Mouse (Mus musculus): ENCODE results near the gene Eci2. TPM values are rescaled to one million over a fixed set of nuclear protein-coding genes. Genes with fewer than 3 reads are reported as not detected.
"Not testable (repeated sequence)": the region's sequence is repeated elsewhere in the genome, so short reads cannot be mapped to it uniquely, and the experiment has no call there.

The Eci2 gene
- total RNA-seq, 2 experiments from 2014 or later = 89.0 to 91.1 TPM

DNA sequence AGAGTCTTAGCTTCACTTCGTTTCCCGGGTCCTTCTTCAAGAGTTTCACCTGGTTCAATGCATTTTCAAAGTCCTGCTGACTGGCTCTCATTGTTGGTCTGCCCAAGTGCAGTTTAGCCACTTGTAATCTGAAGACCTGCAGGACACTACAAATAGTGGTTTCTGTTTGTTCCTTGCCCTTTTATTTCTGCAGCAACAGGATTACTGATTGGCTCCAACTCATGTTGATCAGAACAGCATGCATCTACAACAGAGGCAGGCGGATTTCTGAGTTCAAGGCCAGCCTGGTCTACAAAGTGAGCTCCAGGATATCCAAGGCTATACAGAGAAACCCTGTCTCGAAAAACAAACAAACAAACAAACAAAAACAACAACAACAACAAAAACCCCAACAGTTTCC is 33.8 kb downstream of the Eci2 start:
- no peak for DNase-seq

DNA sequence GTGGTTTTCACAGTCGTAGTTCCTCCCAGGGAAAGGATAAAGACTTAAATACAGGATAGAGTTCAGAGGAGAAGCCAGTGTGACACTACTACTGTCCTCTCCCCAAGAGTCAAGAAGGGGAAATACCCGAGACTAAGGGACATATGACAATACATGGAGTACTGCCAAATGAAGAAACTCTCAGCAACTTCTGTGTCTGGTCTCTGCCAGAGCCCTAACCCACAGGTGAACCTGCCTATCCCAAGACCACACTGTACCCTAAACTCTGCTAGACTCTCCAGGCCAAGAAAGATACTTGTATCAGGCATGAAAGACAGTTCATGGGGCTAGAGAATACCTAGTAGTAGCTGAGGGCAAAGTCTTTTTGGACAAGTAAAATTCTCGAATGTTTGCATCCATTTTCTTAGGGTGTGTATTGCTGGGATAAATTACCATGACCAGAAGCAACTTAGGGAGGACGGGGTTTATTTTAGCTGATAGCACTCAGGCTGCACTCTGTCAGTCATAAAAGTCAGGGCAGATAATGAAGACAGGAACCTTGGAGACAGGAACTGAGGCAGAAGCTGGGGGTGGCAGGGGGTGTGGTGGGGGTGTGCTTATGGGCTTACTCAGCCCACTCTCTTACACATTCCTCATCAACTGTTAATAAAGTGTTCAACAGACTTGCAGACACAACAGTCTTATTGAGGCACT is 35.2 kb downstream of the Eci2 start:
- no peak for DNase-seq

GRCm38 (mm10) chr13:34983479-34983878 is 43.4 kb downstream of the Eci2 start:
- not testable (repeated sequence) for DNase-seq

DNA sequence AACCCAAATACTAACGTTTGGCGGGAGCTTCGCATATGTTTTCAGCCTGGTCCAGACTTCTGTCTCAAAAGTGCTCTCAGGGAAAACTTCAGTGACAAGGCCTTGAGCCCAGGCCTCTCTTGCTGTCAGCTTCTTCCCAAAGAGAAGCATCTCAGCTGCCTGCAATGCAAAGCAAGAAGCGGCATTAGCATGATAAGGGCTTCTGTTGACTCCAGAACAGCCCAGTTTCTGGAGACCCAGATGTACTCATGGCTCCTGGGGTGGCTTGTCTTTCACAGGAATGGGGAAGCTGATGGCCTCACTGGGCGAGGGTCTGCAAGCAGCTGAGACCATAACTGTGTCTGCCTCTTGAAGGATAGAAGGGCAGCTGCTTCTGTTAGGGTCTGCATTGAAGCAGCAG is 48.3 kb downstream of the Eci2 start:
- DNase-seq = not testable (repeated sequence)

DNA sequence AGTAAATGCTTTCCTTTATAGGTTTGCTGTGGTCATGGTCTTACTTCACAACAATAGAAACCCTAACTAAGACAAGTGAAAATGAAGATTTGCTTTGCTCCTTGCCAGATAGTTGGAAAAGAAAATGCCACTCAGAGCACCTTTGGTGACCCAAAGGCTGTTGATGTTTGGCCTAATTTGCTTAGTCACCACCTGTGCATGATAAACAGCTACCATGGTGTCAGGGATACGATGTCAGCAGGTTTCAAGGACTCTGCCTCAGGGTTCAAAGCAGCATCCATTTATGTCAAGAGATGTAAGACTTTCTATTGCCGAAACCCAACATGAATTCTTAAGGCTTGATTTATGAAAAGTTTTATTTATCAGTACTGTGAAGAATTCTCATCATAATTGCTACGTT is 49.5 kb downstream of the Eci2 start:
- no peak for DNase-seq

- DNase-seq = no peak
These were observed 50.8 kb downstream of the Eci2 start for GRCm38 (mm10) chr13:34976116-34976515.

DNA sequence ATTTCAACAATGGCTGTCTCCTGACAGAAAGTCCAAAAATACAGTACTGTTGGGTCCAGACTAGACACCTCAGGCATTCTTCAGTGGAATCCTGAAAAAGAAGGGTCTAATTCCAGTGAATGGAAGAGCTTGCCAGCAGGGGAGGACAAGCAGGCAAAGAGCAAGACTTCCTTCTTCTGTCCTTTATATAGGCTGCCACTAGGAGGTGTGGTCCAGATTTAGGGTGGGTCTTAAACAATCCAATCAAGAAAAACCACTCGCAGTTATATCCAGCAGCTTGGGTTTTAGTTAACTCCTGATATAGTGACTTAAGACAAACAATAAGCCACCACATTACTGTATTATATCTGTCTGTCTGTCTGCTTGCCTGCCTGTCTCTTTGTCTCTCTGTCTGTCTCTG is 53.1 kb downstream of the Eci2 start:
- DNase-seq = no peak

- DNase-seq = no peak
These were observed 53.7 kb downstream of the Eci2 start for GRCm38 (mm10) chr13:34973149-34973548.

- not testable (repeated sequence) for DNase-seq
These were observed 54.4 kb downstream of the Eci2 start for GRCm38 (mm10) chr13:34972456-34972855.

DNA sequence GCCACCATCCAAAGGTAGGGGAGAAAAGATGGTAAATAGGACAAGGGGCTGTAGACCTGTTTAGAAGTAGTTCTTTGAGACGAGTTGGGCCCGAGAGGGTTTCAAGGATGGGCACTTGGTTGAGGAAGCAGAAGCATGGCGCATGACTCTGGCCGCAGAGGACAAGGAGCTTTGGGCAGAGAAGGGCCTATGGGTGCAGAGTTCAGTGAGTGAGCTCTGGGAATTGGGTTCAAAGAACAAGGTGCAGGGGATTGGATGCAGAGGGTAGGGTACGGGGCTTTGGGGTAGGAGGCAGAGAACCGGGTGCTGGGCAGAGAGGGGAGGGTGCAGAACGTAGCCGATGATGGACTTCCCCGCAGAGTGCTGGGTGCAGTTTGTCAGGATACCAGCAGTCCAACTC is 61.2 kb downstream of the Eci2 start:
- not testable (repeated sequence) for DNase-seq

DNA sequence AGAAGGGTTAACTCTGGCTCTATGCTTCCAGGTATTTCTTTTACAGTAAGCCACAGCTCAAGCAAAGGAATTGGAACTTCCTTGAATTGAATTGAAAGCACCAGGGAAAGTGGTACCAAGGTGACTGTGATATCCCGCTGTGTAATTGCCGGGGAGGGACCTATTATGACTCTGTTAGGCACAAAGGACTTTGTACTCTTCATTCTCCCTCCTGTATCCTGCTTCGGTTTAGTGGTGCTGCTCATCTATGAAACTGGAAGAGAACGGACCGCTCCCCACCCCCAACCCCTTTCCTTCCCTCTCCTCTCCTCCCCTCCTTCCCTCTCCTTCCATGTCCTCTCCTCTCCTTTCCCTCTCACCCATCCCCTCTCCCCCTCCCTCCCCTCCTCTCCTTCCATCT is 62.0 kb downstream of the Eci2 start:
- no peak for DNase-seq

DNA sequence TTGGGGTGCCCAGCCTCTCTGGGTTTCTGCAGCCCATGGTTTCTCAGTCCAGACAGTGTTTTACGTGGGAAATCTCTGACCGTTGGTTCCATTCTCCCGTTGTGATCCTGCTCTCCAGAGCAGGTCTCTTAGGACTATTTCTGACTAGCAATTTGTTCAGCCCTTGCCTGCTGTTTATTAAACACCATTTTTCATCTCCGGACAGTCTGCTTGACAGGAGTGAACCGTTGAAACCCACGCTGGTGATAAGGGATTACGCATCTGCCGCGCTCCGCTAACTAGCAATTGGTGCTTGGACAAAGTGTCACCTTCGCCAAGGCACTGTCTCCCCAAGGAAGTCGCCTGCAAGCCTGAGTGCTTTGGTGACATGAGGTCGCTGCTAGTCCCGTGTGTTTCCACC is 62.5 kb downstream of the Eci2 start:
- DNase-seq = no peak

- peak; percentile 13 for DNase-seq
These were observed 63.1 kb downstream of the Eci2 start, which contains the start of gene Eci3 for GRCm38 (mm10) chr13:34963511-34964397. Eci3 (minus strand) TSS chr13:34963810.

- DNase-seq = no peak
These were observed 65.7 kb downstream of the Eci2 start for GRCm38 (mm10) chr13:34960996-34961770.

- not testable (repeated sequence) for DNase-seq
These were observed 68.7 kb downstream of the Eci2 start for GRCm38 (mm10) chr13:34958158-34958557.

DNA sequence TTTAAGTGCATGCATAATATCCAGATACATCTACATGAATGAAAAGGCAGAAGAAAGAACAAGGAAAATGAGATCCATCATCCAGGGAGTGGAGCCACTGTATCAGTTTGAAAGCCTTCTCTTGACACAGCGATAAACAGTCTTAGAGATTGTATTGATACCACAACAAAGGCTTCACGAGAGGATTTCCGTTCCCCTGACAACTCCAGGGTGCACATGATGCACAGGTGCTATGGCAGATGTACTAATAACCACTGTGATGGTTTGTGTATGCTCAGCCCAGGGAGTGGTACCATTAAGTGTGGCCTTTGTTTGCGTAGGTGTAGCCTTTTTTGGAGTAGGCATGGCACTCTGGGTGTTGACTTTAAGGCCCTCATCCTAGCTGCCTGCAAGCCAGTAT is 70.0 kb downstream of the Eci2 start:
- DNase-seq = no peak

DNA sequence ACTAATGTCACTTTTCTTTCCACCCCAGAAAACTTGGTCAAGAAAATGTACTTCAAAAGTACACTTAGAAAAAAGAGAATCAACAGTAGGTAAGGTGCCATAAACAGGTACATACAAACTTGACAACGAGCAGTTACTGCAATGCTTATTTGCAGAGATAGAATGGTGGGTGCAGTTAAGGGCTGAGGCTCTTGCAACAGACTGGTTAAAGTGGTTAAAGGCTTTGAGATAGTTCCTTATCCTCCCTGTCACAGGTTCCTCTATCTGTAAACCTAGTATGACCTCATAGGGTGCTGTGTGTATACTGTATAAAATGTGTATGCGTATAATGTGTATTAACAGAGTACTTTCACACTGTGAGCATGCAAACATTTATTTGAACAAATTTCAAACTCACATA is 75.5 kb downstream of the Eci2 start:
- not testable (repeated sequence) for DNase-seq

GRCm38 (mm10) chr13:34942370-34942769 is 84.5 kb downstream of the Eci2 start:
- no peak for DNase-seq

DNA sequence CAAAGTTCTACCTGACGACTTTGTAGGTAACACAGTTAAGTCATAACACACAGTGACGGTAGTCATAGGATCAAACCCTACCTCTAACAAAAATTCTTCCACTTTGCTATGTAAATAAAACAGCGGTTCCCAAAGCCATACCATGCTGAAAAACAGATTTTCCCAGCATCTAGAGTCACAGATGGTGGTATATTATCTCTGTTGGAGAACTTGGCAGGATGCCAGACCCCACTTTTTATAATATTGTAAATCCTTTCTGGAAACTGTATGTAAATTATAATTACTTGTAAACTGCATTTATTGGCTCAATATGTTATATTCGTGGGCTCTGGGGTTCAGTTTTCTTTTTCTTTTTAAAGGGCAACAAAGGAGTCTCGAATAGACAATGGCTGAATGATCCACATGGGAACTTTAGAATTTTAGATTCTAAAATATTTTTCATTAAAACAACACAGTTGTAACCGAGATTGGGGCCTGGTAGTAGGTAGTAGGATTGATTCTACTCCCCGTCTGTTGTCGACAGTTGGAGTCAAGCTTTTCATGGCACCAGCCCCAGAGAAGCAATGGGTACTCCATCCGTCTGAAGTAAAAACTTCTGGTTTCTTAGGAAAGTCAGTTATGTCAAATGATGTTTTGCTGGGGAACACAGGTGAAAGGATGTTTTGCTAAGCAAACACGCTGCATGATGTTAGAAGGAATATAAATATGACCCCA is 91.8 kb downstream of the Eci2 start:
- DNase-seq = no peak

Data from gastrocnemius, postnatal 25 days (tissue).